Mouse (Mus musculus): ENCODE results near the gene Grin2b. TPM values are rescaled to one million over a fixed set of nuclear protein-coding genes. Genes with fewer than 3 reads are reported as not detected.

Grin2b gene
- not detected in 4 replicates for total RNA-seq (2023)

GRCm38 (mm10) chr6:136173191-136173896, at the start of gene Grin2b:
Gene Grin2b, minus strand, starts transcription at chr6:136173511.

Other genes starting within 250 kb of the Grin2b start
- gene Gm8994, start 154.0 kb upstream of the Grin2b start, total RNA-seq (2023): not detected in 4 replicates
- not detected in 4 replicates for gene E330021D16Rik, start 242.1 kb upstream of the Grin2b start, total RNA-seq (2023)